Mouse (Mus musculus): ENCODE measurements around the gene Ssmem1. TPM values are rescaled to one million over a fixed set of nuclear protein-coding genes. Genes with fewer than 3 reads are reported as not detected.

Gene Ssmem1
- total and polyA plus RNA-seq, 3 experiments, result 0.17 to 0.34 TPM; not detected in 1

GRCm38 (mm10) chr6:30528800-30529199 is 19.2 kb downstream of the Ssmem1 start:
- dilution Hi-C loops (cut with MboI; ENCODE audit: extremely low pct_ligation_motif_present, extremely low pct_unique_long_range_greater_than_20kb, low sequenced_read_pairs), result no loop called here
- Histone ChIP-seq H3K4me3 (replicated peaks in 1 of 3; ENCODE audit: low read depth in 2 of 3, low read length in 2 of 3, poor library complexity in 1 of 3) (no peak overlapping the region), H3K4me2 (ENCODE audit: insufficient read depth, low read depth, poor library complexity, severe bottlenecking) (no peak overlapping the region), H3K27me3 (replicated peaks) (no peaks in the 10 kb centered on the region), H3K9ac (ENCODE audit: insufficient read depth, low read depth) (no peak overlapping the region), H3K27ac (ENCODE audit: insufficient read depth, low read depth) (no peak overlapping the region), H3K4me1 (ENCODE audit: control insufficient read depth in 1 of 2, insufficient read depth in 2 of 2) (no peaks in the 10 kb centered on the region), H3K9me3 (replicated peaks; ENCODE audit: low read length) (no peaks in the 10 kb centered on the region), H3K36me3 (replicated peaks in 1 of 2; ENCODE audit: control insufficient read depth in 1 of 2, insufficient read depth in 1 of 2, low read length in 1 of 2) (no peaks in the 10 kb centered on the region), H3K79me2 (replicated peaks; ENCODE audit: control insufficient read depth, extremely low read depth, insufficient read depth, poor library complexity, severe bottlenecking) (no peaks in the 10 kb centered on the region)
- in situ Hi-C loops (cut with MboI; ENCODE audit: low pct_ligation_motif_present, low pct_unique_long_range_greater_than_20kb, low sequenced_read_pairs), result loop anchor here (10.0 kb wide), 1 partner anchor 456 kb away; no protein-coding TSS in a partner anchor
- no peak for DNase-seq (ENCODE audit: extremely low read depth)
- TF ChIP-seq ZNF384 (IDR thresholded peaks at IDR 0.05; ENCODE audit: low read depth, low read length) (no peak), EP300 (IDR thresholded peaks at IDR 0.05; ENCODE audit: low read length) (no peak), CTCF (conservative IDR thresholded peaks at IDR 0.05 in 1 of 2, IDR thresholded peaks at IDR 0.05 in 1 of 2; ENCODE audit: low read depth in 2 of 2, low read length in 2 of 2) (no peak), PAX5 (IDR thresholded peaks at IDR 0.05; ENCODE audit: low read length) (no peak), POLR2A (IDR thresholded peaks at IDR 0.05; ENCODE audit: low read depth, low read length) (no peak), ETS1 (conservative IDR thresholded peaks at IDR 0.05; ENCODE audit: low read depth, low read length) (no peak), CHD1 (IDR thresholded peaks at IDR 0.05; ENCODE audit: low read depth, low read length) (no peak), MAFK (IDR thresholded peaks at IDR 0.05; ENCODE audit: insufficient replicate concordance, low read length) (no peak)

GRCm38 (mm10) chr6:30535340-30535739 is 25.7 kb downstream of the Ssmem1 start:
- dilution Hi-C loops (cut with MboI; ENCODE audit: extremely low pct_ligation_motif_present, extremely low pct_unique_long_range_greater_than_20kb, low sequenced_read_pairs), result no loop called here
- H3K4me2 ChIP-seq (ENCODE audit: insufficient read depth, low read depth, poor library complexity, severe bottlenecking), result no peak overlapping the region
- DNase-seq (ENCODE audit: extremely low read depth), result peak; percentile 31

More at GRCm38 (mm10) chr6:30535340-30535739, 25.7 kb downstream of the Ssmem1 start:
- H3K9ac ChIP-seq (ENCODE audit: insufficient read depth, low read depth), result no peak overlapping the region
- H3K79me2 ChIP-seq (replicated peaks; ENCODE audit: control insufficient read depth, extremely low read depth, insufficient read depth, poor library complexity, severe bottlenecking), result no peaks in the 10 kb centered on the region
- H3K4me1 ChIP-seq (ENCODE audit: control insufficient read depth in 1 of 2, insufficient read depth in 2 of 2), result no peaks in the 10 kb centered on the region
- H3K27me3 ChIP-seq (replicated peaks), result no peaks in the 10 kb centered on the region
- no peaks in the 10 kb centered on the region for H3K36me3 ChIP-seq (replicated peaks in 1 of 2; ENCODE audit: control insufficient read depth in 1 of 2, insufficient read depth in 1 of 2, low read length in 1 of 2)
- in situ Hi-C loops (cut with MboI; ENCODE audit: low pct_ligation_motif_present, low pct_unique_long_range_greater_than_20kb, low sequenced_read_pairs), result no loop called here
- no peak overlapping the region for H3K27ac ChIP-seq (ENCODE audit: insufficient read depth, low read depth)
- TF ChIP-seq MAFK (IDR thresholded peaks at IDR 0.05; ENCODE audit: insufficient replicate concordance, low read length), result no peak
- TF ChIP-seq ZNF384 (IDR thresholded peaks at IDR 0.05; ENCODE audit: low read depth, low read length), result peak; percentile 67
- TF ChIP-seq CTCF (conservative IDR thresholded peaks at IDR 0.05 in 1 of 2, IDR thresholded peaks at IDR 0.05 in 1 of 2; ENCODE audit: low read depth in 2 of 2, low read length in 2 of 2), result peak; percentile 59 to 78
- no peak for TF ChIP-seq POLR2A (IDR thresholded peaks at IDR 0.05; ENCODE audit: low read depth, low read length)
- no peak for TF ChIP-seq USF2 (conservative IDR thresholded peaks at IDR 0.05; ENCODE audit: low read depth, low read length)
- no peak for TF ChIP-seq PAX5 (IDR thresholded peaks at IDR 0.05; ENCODE audit: low read length)
- peak; percentile 52; the same call in 1 of the 2 replicates for TF ChIP-seq IRF4 (IDR thresholded peaks at IDR 0.05; ENCODE audit: low read depth, low read length)
- no peak for TF ChIP-seq CHD2 (IDR thresholded peaks at IDR 0.05; ENCODE audit: low read length)
- no peak for TF ChIP-seq KAT2A (IDR thresholded peaks at IDR 0.05; ENCODE audit: insufficient replicate concordance, low read length)
- no peak for TF ChIP-seq MAZ (IDR thresholded peaks at IDR 0.05; ENCODE audit: low read depth, low read length)
- TF ChIP-seq NRF1 (IDR thresholded peaks at IDR 0.05; ENCODE audit: low read depth, low read length), result no peak
- no peak for TF ChIP-seq MEF2A (IDR thresholded peaks at IDR 0.05; ENCODE audit: borderline replicate concordance, low read depth, low read length)
- no peak for TF ChIP-seq JUND (conservative IDR thresholded peaks at IDR 0.05; ENCODE audit: low read depth, low read length)
- TF ChIP-seq NELFE (IDR thresholded peaks at IDR 0.05; ENCODE audit: low read depth, low read length), result no peak
- no peak for TF ChIP-seq ETS1 (conservative IDR thresholded peaks at IDR 0.05; ENCODE audit: low read depth, low read length)
- no peak for TF ChIP-seq ZKSCAN1 (IDR thresholded peaks at IDR 0.05; ENCODE audit: borderline replicate concordance, low read depth, low read length)
- no peak for TF ChIP-seq ZMIZ1 (IDR thresholded peaks at IDR 0.05; ENCODE audit: low read depth, low read length)
- TF ChIP-seq SMC3 (IDR thresholded peaks at IDR 0.05; ENCODE audit: low read depth, low read length), result peak; percentile 81
- TF ChIP-seq ZC3H11A (IDR thresholded peaks at IDR 0.05; ENCODE audit: low read depth, low read length), result peak; percentile 79
- peak; percentile 88 for TF ChIP-seq RAD21 (IDR thresholded peaks at IDR 0.05; ENCODE audit: low read depth, low read length)
- no peak for TF ChIP-seq HCFC1 (IDR thresholded peaks at IDR 0.05; ENCODE audit: low read depth, low read length)
- TF ChIP-seq POLR2AphosphoS2 (IDR thresholded peaks at IDR 0.05; ENCODE audit: low read depth, low read length), result no peak
- no peak for TF ChIP-seq MYC (IDR thresholded peaks at IDR 0.05; ENCODE audit: low read depth, low read length)
- TF ChIP-seq USF1 (IDR thresholded peaks at IDR 0.05; ENCODE audit: low read depth, low read length), result no peak
- TF ChIP-seq TCF12 (IDR thresholded peaks at IDR 0.05; ENCODE audit: low read depth, low read length), result no peak
- no peak for TF ChIP-seq MXI1 (IDR thresholded peaks at IDR 0.05; ENCODE audit: low read depth, low read length)
- TF ChIP-seq ELF1 (IDR thresholded peaks at IDR 0.05; ENCODE audit: low read depth, low read length), result no peak
- H3K4me3 ChIP-seq (replicated peaks in 1 of 3; ENCODE audit: low read depth in 2 of 3, low read length in 2 of 3, poor library complexity in 1 of 3), result no peak overlapping the region
- no peaks in the 10 kb centered on the region for H3K9me3 ChIP-seq (replicated peaks; ENCODE audit: low read length)

All from CH12.LX (cell line).